ENCODE assay signal across 21 mouse cellular contexts in the genomic region with DNA sequence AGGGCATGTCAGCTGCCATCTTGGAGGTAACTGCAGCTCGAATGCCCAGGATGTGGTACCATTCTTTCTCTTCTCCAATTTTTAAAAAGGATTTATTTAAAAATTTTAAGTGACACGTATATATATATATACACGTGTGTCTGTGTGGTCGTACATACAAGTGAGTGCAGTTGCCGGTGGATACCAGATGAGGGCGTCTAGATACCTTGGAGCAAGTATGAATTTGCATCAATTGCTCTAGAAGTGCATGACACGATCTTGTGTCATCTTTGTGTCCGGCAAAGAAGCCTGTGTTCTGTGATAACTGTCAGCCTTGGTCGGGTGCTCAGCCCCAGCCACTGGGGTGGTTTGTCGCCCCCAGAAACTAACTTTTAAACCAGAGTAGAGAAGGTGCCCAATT. TPM values are rescaled to one million over a fixed set of nuclear protein-coding genes. Genes with fewer than 3 reads are reported as not detected.
DNase-seq lines count a peak whose midpoint lies in the region; ATAC-seq and TF ChIP-seq lines count a peak whose summit lies in the region.
"Had no signal": no experiment of that assay in that cellular context is flagged by ENCODE, and none has a peak within 500 bp of the region (broad histone marks: within the 10 kb centered on the region; RNA-seq: fewer than 3 reads in every experiment).

No protein-coding gene starts in this region.

- no peaks in the 10 kb centered on the region for H3K9me3 ChIP-seq in E14TG2a.4 (ENCODE audit: low read length)
- H3K9me3 ChIP-seq in ES-Bruce4 (replicated peaks; ENCODE audit: control insufficient read depth, insufficient read depth, low read length, poor library complexity, severe bottlenecking) = no peaks in the 10 kb centered on the region
- no peaks in the 10 kb centered on the region for H3K9me3 ChIP-seq in kidney, embryonic 15.5 days (replicated peaks)
- H3K9me3 ChIP-seq: embryonic facial prominence, embryonic 15.5 days; forebrain, embryonic 15.5 days; midbrain, embryonic 10.5 days had no signal

- H3K36me3 ChIP-seq in E14TG2a.4 (ENCODE audit: insufficient read depth, low read length) (peaks cover 64% of the 10 kb centered on the region), ES-Bruce4 (ENCODE audit: control insufficient read depth, insufficient read depth, low read length, poor library complexity, severe bottlenecking) (no peaks in the 10 kb centered on the region)
- H3K36me3 ChIP-seq in kidney, embryonic 15.5 days = no peaks in the 10 kb centered on the region
- H3K36me3 ChIP-seq: embryonic facial prominence, embryonic 15.5 days; forebrain, embryonic 15.5 days; midbrain, embryonic 10.5 days had no signal

- no peak for DNase-seq in left cerebral cortex, adult 2 months (ENCODE audit: extremely low spot score in 1 of 2, low spot score in 2 of 2)
- DNase-seq in left cerebral cortex, postnatal 14 days (ENCODE audit: low spot score in 2 of 2) = no peak
- DNase-seq in brain, embryonic 14.5 days (ENCODE audit: low read depth) = no peak
- DNase-seq in adrenal gland, adult 8-10 months = no peak
- DNase-seq: adrenal gland, adult 2 months; cerebellum, adult 9-10 months; kidney, adult 18-20 months; lung, adult 18-20 months; lung, postnatal 4 days had no signal

- TF ChIP-seq POLR2A in ES-Bruce4 (IDR thresholded peaks at IDR 0.05; ENCODE audit: insufficient read depth, low read length) = no peak
- TF ChIP-seq POLR2A in brain, embryonic 14.5 days (IDR thresholded peaks at IDR 0.05; ENCODE audit: borderline replicate concordance, extremely low read depth, insufficient read depth, insufficient read length, poor library complexity, severe bottlenecking) = no peak

- H3K27me3 ChIP-seq in E14TG2a.4 (ENCODE audit: insufficient read depth, low read length) = no peaks in the 10 kb centered on the region
- H3K27me3 ChIP-seq in ES-Bruce4 (ENCODE audit: control insufficient read depth, insufficient read depth, low read length, poor library complexity, severe bottlenecking) = no peaks in the 10 kb centered on the region
- H3K27me3 ChIP-seq in kidney, embryonic 15.5 days = no peaks in the 10 kb centered on the region
- H3K27me3 ChIP-seq: embryonic facial prominence, embryonic 15.5 days; forebrain, embryonic 15.5 days had no signal

- peak; percentile 25 for TF ChIP-seq CTCF in left cerebral cortex, adult 2 months (IDR thresholded peaks at IDR 0.05)
- TF ChIP-seq CTCF in E14TG2a.4 (conservative IDR thresholded peaks at IDR 0.05; ENCODE audit: low read length) = peak; percentile 28; the same call in 1 of the 2 replicates
- TF ChIP-seq CTCF in ES-Bruce4 (IDR thresholded peaks at IDR 0.05; ENCODE audit: low read depth, low read length) = no peak
- peak; percentile 5; the same call in 1 of the 2 replicates for TF ChIP-seq CTCF in brain, embryonic 14.5 days (IDR thresholded peaks at IDR 0.05; ENCODE audit: borderline replicate concordance, extremely low read depth, insufficient read depth, insufficient read length)

- no peak for TF ChIP-seq EP300 in ES-Bruce4 (IDR thresholded peaks at IDR 0.05; ENCODE audit: insufficient read depth, low read depth, low read length)

- H3K4me1 ChIP-seq in E14TG2a.4 (replicated peaks; ENCODE audit: low read depth, low read length) = peaks cover 71% of the 10 kb centered on the region
- H3K4me1 ChIP-seq in ES-Bruce4 (ENCODE audit: control insufficient read depth, insufficient read depth, low read length) = peaks cover 14% of the 10 kb centered on the region
- H3K4me1 ChIP-seq in kidney, embryonic 15.5 days = no peaks in the 10 kb centered on the region
- H3K4me1 ChIP-seq: embryonic facial prominence, embryonic 15.5 days; forebrain, embryonic 15.5 days had no signal

- 92% methylated on average over 10 of the region's 10 CpGs for WGBS in kidney, embryonic 15.5 days

- intact Hi-C loops in left cerebral cortex, adult 2 months (cut with DNase I) = no loop called here
- intact Hi-C loops in left cerebral cortex, postnatal 14 days (cut with DNase I) = no loop called here

- no peak for ATAC-seq in kidney, embryonic 15.5 days (replicated peaks; ENCODE audit: low FRiP score)
- ATAC-seq: forebrain, embryonic 15.5 days; hindbrain, embryonic 16.5 days had no signal

- no peak overlapping the region for H3K27ac ChIP-seq in left cerebral cortex, adult 2 months
- peak overlapping the region; percentile 59 for H3K27ac ChIP-seq in ES-Bruce4 (ENCODE audit: insufficient read depth, low read length)
- no peak overlapping the region for H3K27ac ChIP-seq in kidney, embryonic 15.5 days
- H3K27ac ChIP-seq: embryonic facial prominence, embryonic 15.5 days; forebrain, embryonic 15.5 days; kidney, postnatal 0 days; midbrain, embryonic 10.5 days had no signal

- H3K9ac ChIP-seq in ES-Bruce4 (ENCODE audit: low read depth, poor library complexity, severe bottlenecking) = no peak overlapping the region
- H3K9ac ChIP-seq in kidney, embryonic 15.5 days = no peak overlapping the region
- H3K9ac ChIP-seq: embryonic facial prominence, embryonic 15.5 days; forebrain, embryonic 15.5 days had no signal

- H3K4me2 ChIP-seq in kidney, embryonic 15.5 days = no peak overlapping the region
- H3K4me2 ChIP-seq: embryonic facial prominence, embryonic 15.5 days; forebrain, embryonic 15.5 days; heart, embryonic 11.5 days had no signal

- H3K4me3 ChIP-seq in left cerebral cortex, adult 2 months = no peak overlapping the region
- peak overlapping the region; percentile 55 for H3K4me3 ChIP-seq in E14TG2a.4 (replicated peaks; ENCODE audit: low read length)
- no peak overlapping the region for H3K4me3 ChIP-seq in ES-Bruce4 (ENCODE audit: low read depth, low read length)
- H3K4me3 ChIP-seq in kidney, embryonic 15.5 days (replicated peaks) = no peak overlapping the region
- H3K4me3 ChIP-seq: embryonic facial prominence, embryonic 15.5 days; forebrain, embryonic 15.5 days; midbrain, embryonic 10.5 days had no signal

RNA-seq across cellular contexts. Expression of gene Slc15a4, which starts 58.4 kb away (rescaled TPM):
- 10 to 100 TPM; 23.6 to 27.8 TPM for total RNA-seq in left cerebral cortex, adult 2 months (2021)
- 10 to 100 TPM; 22.4 to 30.0 TPM for total RNA-seq in left cerebral cortex, postnatal 14 days (2021)
- 18.5 and 19.5 TPM in 2 replicates for polyA plus RNA-seq in ES-Bruce4 (2011; ENCODE audit: insufficient read depth, insufficient read length, low read depth, missing spikeins)
- polyA plus RNA-seq in brain, embryonic 14.5 days (2012; rRNA removed) = 25.2 and 37.8 TPM in 2 replicates
- total RNA-seq in adrenal gland, adult 8-10 months (2022) = 10 to 100 TPM; 16.9 to 20.0 (median 19.1) TPM
- 23.8 and 23.9 TPM in 2 replicates for polyA plus RNA-seq in kidney, embryonic 15.5 days (2015; fragmentation: Nextera tagmentation; extraction: Ambion mirVana)

RNA-seq across cellular contexts. Expression of gene Glt1d1, which starts 59.0 kb away (rescaled TPM):
- total RNA-seq in left cerebral cortex, adult 2 months (2021) = 10 to 100 TPM; 21.6 to 27.1 TPM
- 10 to 100 TPM; 23.4 to 28.6 TPM for total RNA-seq in left cerebral cortex, postnatal 14 days (2021)
- 22.8 and 25.5 TPM in 2 replicates for polyA plus RNA-seq in ES-Bruce4 (2011; ENCODE audit: insufficient read depth, insufficient read length, low read depth, missing spikeins)
- 3.8 and 4.9 TPM in 2 replicates for polyA plus RNA-seq in brain, embryonic 14.5 days (2012; rRNA removed)
- 1 to 10 TPM in 1 of 4 experiments, under 1 TPM in 3; 0.46 to 3.1 (median 0.55) TPM for total RNA-seq in adrenal gland, adult 8-10 months (2022)
- polyA plus RNA-seq in kidney, embryonic 15.5 days (2015; fragmentation: Nextera tagmentation; extraction: Ambion mirVana) = 0.36 and 0.44 TPM in 2 replicates
- total RNA-seq: gastrocnemius, adult 8-10 months had no signal
- polyA plus RNA-seq: C2C12; heart, postnatal 0 days had no signal

Comparison
In these comparisons a context has a peak if more than half of its experiments do, and no peak if none do; other contexts are left out.
1. RNA of gene Glt1d1, which starts 59.0 kb away (total RNA-seq): 23.4 to 28.6 TPM in left cerebral cortex, postnatal 14 days and 21.6 to 27.1 TPM in left cerebral cortex, adult 2 months; 0.46 to 3.1 TPM in adrenal gland, adult 8-10 months; every median in the first group is over 4 times any median in the second.